Mouse (Mus musculus) skeletal muscle tissue, adult 2 months (tissue): ENCODE results near the gene Pdpk1.

ENCODE experiments used
- DNase-seq: peaks from one replicate; pipeline ENCODE4 v3.0.0-alpha.2; 2012; ENCODE audit warnings: low read depth, low spot score

Gene Pdpk1

GRCm38 (mm10) chr17:24044482-24044881 is 106.2 kb downstream of the Pdpk1 start:
- no peak for DNase-seq

GRCm38 (mm10) chr17:24037844-24038243 is 112.9 kb downstream of the Pdpk1 start, which contains the start of gene Prss27:
Gene Prss27, plus strand, starts transcription at chr17:24038144.
- no peak for DNase-seq

DNA sequence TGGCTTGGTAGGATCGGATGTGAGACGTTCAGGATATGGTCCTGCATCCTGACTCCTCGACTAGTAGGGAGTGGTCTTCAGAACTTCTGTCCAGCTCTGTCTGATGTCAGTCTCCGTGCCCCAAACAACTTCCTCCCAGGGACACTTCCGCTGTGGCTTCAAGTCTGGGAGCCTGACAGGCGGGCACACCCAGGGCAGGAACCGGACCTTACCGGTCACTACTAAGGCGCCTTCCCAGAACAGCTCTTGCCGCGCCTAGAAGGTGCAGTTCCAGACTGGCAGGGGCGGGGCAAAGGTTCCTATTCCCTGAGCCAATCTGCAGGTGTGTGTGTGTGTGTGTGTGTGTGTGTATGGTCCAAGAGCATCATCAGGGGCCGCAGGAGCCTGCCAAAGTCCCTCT is 113.4 kb downstream of the Pdpk1 start:
- no peak for DNase-seq

GRCm38 (mm10) chr17:24036954-24037353 is 113.8 kb downstream of the Pdpk1 start:
- no peak for DNase-seq

GRCm38 (mm10) chr17:24035087-24035486 is 115.6 kb downstream of the Pdpk1 start:
- DNase-seq: no peak

DNA sequence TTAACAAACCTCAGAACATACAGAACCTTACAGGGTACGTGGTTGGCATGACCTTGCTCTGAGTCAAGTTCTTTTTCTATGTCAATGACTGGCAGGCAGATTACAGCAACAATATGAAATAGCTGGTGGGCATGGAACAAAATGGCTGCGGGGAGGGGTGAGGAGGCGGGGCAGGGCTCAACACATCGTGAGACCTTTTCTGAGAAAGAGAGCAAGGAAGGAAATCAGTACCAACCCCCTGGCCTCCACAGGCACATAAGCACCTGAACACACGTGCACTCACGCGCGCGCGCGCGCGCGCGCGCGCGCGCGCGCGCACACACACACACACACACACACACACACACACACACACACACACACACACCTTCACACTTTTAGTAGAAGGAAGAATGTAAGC is 120.2 kb downstream of the Pdpk1 start:
- no peak for DNase-seq

DNA sequence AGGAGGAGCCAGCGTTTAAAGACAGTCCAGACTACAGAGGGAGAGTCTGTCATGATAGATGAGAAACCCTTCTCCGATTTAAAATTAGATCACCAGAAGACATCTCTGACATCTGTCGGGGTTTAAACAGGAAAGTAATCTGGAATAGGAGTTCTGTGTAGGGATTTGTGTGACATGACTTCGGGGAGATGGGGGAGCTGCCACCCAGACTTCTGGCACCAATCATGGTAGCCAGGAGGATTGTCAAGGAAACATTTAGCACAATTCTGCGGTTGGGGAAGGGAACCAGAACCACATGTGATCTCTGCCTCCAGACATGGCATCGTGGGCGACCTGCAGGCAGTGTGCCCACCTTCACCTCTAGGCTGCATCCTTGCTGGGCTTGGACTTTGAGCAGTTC is 121.2 kb downstream of the Pdpk1 start:
- no peak for DNase-seq
